Mouse (Mus musculus) kidney, embryonic 15.5 days (tissue): ENCODE results near the gene Col27a1. TPM values are rescaled to one million over a fixed set of nuclear protein-coding genes. Genes with fewer than 3 reads are reported as not detected.

ENCODE experiments used
- ATAC-seq: fragments of 200-750 bp; cut with Nextera tagmentation; replicated peaks from 2 replicates; pipeline ENCODE4 v1.8.0; 2017; ENCODE audit warnings: moderate TSS enrichment; ENCODE audit not compliant: low FRiP score
- H3K27ac ChIP-seq: fragments of 300-500 bp; sonication (generic); 2 replicates; pipeline ENCODE4 v1.5.1; 2015; ENCODE audit warnings: mild to moderate bottlenecking, inconsistent platforms
- H3K27me3 ChIP-seq: fragments of 300-500 bp; sonication (generic); 2 replicates; pipeline ENCODE4 v1.6.1; 2015; ENCODE audit warnings: inconsistent platforms
- H3K36me3 ChIP-seq: fragments of 300-500 bp; sonication (generic); 2 replicates; pipeline ENCODE4 v1.6.1; 2015; ENCODE audit warnings: inconsistent platforms
- H3K4me1 ChIP-seq: fragments of 300-500 bp; sonication (generic); 2 replicates; pipeline ENCODE4 v1.6.1; 2015; ENCODE audit warnings: inconsistent platforms
- H3K4me2 ChIP-seq: fragments of 300-500 bp; sonication (generic); 2 replicates; pipeline ENCODE4 v1.6.1; 2015; ENCODE audit warnings: moderate library complexity, mild to moderate bottlenecking, inconsistent platforms
- H3K4me3 ChIP-seq: fragments of 300-500 bp; sonication (generic); replicated peaks from 2 replicates; pipeline ENCODE4 v1.5.1; 2015; ENCODE audit warnings: mild to moderate bottlenecking, inconsistent platforms
- H3K9ac ChIP-seq: fragments of 300-500 bp; sonication (generic); 2 replicates; pipeline ENCODE4 v1.6.1; 2015; ENCODE audit warnings: mild to moderate bottlenecking, inconsistent platforms
- H3K9me3 ChIP-seq: fragments of 300-500 bp; sonication (generic); replicated peaks from 2 replicates; pipeline ENCODE4 v1.6.1; 2016; ENCODE audit warnings: inconsistent platforms
- WGBS: fragments of 180-500 bp; shearing (Covaris S2); methylation state at CpG from one replicate; pipeline ENCODE4 v1.1.7; 2015; ENCODE audit warnings: mixed read lengths; 5-methylcytosine and 5-hydroxymethylcytosine counted together
- polyA plus RNA-seq: library from polyadenylated mRNA; unstranded; fragments of >200 nt; fragmentation: Nextera tagmentation; extraction: Ambion mirVana; gene quantifications from 2 replicates; pipeline ENCODE4 v1.2.1, GENCODE M21; 2015

Gene Col27a1
- polyA plus RNA-seq, 1 experiment from 2014 or later = 9.4 TPM

GRCm38 (mm10) chr4:63241031-63241430, 27.2 kb downstream of the Col27a1 start:
- Histone ChIP-seq H3K9ac (no peak overlapping the region), H3K4me2 (no peak overlapping the region), H3K36me3 (peaks cover 28% of the 10 kb centered on the region), H3K4me3 (no peak overlapping the region), H3K27ac (no peak overlapping the region), H3K27me3 (no peaks in the 10 kb centered on the region), H3K4me1 (peaks cover 25% of the 10 kb centered on the region), H3K9me3 (no peaks in the 10 kb centered on the region)
- WGBS = 82% methylated on average over 3 of the region's 3 CpGs
- no peak for ATAC-seq

GRCm38 (mm10) chr4:63247991-63248390, 34.2 kb downstream of the Col27a1 start:
- Histone ChIP-seq H3K4me2 (no peak overlapping the region), H3K27me3 (no peaks in the 10 kb centered on the region), H3K36me3 (peaks cover 23% of the 10 kb centered on the region), H3K4me3 (no peak overlapping the region), H3K27ac (no peak overlapping the region), H3K9ac (no peak overlapping the region), H3K4me1 (peaks cover 4% of the 10 kb centered on the region; the same call in 1 of the 2 replicates), H3K9me3 (no peaks in the 10 kb centered on the region)
- no peak; the same call in 1 of the 2 replicates for ATAC-seq

- Histone ChIP-seq H3K9me3 (no peaks in the 10 kb centered on the region), H3K27me3 (no peaks in the 10 kb centered on the region), H3K36me3 (peaks cover 21% of the 10 kb centered on the region), H3K27ac (no peak overlapping the region), H3K4me1 (peaks cover 4% of the 10 kb centered on the region; the same call in 1 of the 2 replicates), H3K4me2 (no peak overlapping the region), H3K9ac (no peak overlapping the region), H3K4me3 (no peak overlapping the region)
- 69% methylated on average over 6 of the region's 6 CpGs for WGBS
- no peak for ATAC-seq
These were observed 35.1 kb downstream of the Col27a1 start for GRCm38 (mm10) chr4:63248951-63249350.

GRCm38 (mm10) chr4:63251760-63252159, 38.0 kb downstream of the Col27a1 start:
- Histone ChIP-seq H3K27me3 (no peaks in the 10 kb centered on the region), H3K4me1 (peaks cover 4% of the 10 kb centered on the region; the same call in 1 of the 2 replicates), H3K4me2 (no peak overlapping the region), H3K36me3 (peaks cover 15% of the 10 kb centered on the region), H3K27ac (no peak overlapping the region), H3K9ac (no peak overlapping the region), H3K9me3 (no peaks in the 10 kb centered on the region), H3K4me3 (no peak overlapping the region)
- ATAC-seq = no peak
- 85% methylated on average over 11 of the region's 11 CpGs for WGBS

DNA sequence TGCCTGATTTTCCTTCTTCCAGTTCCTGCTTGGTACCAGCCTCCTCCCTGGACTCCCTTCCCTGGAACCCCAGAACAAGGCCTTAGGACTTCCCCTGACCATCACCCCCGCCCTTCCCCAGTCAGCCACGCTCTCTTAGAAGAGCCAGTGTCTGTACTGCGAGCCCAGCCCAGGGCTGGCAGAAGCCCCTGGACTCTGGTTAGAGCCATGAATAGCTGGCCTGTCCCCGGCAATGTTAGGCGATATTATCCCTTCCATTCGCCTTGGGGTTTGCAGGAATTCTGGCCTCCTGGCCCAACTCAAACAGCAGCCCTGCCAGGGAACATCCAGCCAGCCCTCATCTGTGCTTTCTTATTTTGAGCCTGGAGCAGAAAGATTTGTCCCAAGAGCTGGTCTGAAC, 39.9 kb downstream of the Col27a1 start:
- Histone ChIP-seq H3K4me2 (no peak overlapping the region), H3K27me3 (no peaks in the 10 kb centered on the region), H3K9ac (no peak overlapping the region), H3K4me3 (no peak overlapping the region), H3K36me3 (peaks cover 25% of the 10 kb centered on the region; the same call in 1 of the 2 replicates), H3K9me3 (no peaks in the 10 kb centered on the region), H3K4me1 (peaks cover 4% of the 10 kb centered on the region; the same call in 1 of the 2 replicates), H3K27ac (no peak overlapping the region)
- ATAC-seq = no peak
- WGBS = 91% methylated on average over 6 of the region's 6 CpGs

DNA sequence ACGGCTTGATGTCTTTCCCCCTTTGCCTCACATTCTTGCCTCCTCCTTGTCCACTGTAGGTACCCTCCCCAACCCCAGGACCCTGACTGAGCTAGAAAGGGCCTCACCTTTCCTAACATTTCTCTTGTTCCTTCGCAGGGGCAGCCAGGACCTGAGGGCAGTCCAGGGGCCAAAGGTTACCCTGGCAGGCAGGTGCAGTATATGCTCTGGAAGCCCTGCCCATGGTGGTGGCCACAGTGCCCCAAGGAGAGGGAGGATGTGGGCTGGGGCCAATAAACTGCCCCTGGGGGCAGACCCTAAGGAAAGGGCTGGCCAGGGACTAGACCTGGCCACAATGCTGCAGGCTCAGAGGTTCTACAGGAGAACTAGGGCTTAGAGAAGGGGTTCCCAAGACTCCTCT, 40.3 kb downstream of the Col27a1 start:
- Histone ChIP-seq H3K27me3 (no peaks in the 10 kb centered on the region), H3K9ac (no peak overlapping the region), H3K27ac (no peak overlapping the region), H3K4me3 (no peak overlapping the region), H3K36me3 (peaks cover 25% of the 10 kb centered on the region; the same call in 1 of the 2 replicates), H3K4me2 (no peak overlapping the region), H3K9me3 (no peaks in the 10 kb centered on the region), H3K4me1 (peaks cover 4% of the 10 kb centered on the region; the same call in 1 of the 2 replicates)
- 78% methylated on average over 2 of the region's 2 CpGs for WGBS
- no peak for ATAC-seq

DNA sequence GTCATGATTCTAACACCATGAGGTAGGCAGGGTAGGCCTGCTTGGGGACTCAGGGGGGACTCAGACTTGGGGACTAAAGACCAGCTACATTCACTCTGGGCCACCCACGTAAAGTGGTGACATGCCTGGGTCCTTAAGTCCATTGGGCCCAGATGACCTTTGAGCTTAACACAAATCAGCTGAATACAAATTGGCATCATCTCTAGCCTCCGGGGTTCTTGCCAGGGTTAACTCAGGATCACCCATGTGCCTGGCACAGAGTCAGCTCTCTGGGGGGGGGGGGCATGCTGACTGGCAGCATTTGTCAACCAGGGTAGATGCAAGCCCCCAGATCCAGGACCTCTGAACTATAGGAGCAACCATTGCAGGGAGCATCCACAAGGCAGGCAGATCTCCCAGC, 42.6 kb downstream of the Col27a1 start:
- no peak overlapping the region for H3K4me3 ChIP-seq
- H3K4me2 ChIP-seq = no peak overlapping the region
- no peak overlapping the region for H3K9ac ChIP-seq
- ATAC-seq = no peak; the same call in 1 of the 2 replicates
- no peaks in the 10 kb centered on the region for H3K27me3 ChIP-seq
- H3K9me3 ChIP-seq = no peaks in the 10 kb centered on the region
- no peak overlapping the region for H3K27ac ChIP-seq
- 81% methylated on average over 2 of the region's 2 CpGs for WGBS
- peaks cover 25% of the 10 kb centered on the region; the same call in 1 of the 2 replicates for H3K36me3 ChIP-seq
- H3K4me1 ChIP-seq = peaks cover 3% of the 10 kb centered on the region; the same call in 1 of the 2 replicates

- H3K27me3 ChIP-seq = no peaks in the 10 kb centered on the region
- whole genome bisulfite sequencing = 34% methylated on average over 7 of the region's 7 CpGs
- H3K4me3 ChIP-seq = no peak overlapping the region
These were observed 43.5 kb downstream of the Col27a1 start for GRCm38 (mm10) chr4:63257346-63257745.

GRCm38 (mm10) chr4:63258096-63258495, 44.3 kb downstream of the Col27a1 start:
- H3K27me3 ChIP-seq = no peaks in the 10 kb centered on the region

More at GRCm38 (mm10) chr4:63257346-63257745, 43.5 kb downstream of the Col27a1 start:
- peaks cover 25% of the 10 kb centered on the region; the same call in 1 of the 2 replicates for H3K36me3 ChIP-seq
- H3K9ac ChIP-seq = no peak overlapping the region
- no peak overlapping the region for H3K4me2 ChIP-seq
- peaks cover 11% of the 10 kb centered on the region for H3K4me1 ChIP-seq
- ATAC-seq = peak; percentile 24; the same call in 1 of the 2 replicates
- H3K9me3 ChIP-seq = no peaks in the 10 kb centered on the region
- H3K27ac ChIP-seq = no peak overlapping the region

GRCm38 (mm10) chr4:63259066-63259465, 45.3 kb downstream of the Col27a1 start:
- no peak overlapping the region for H3K9ac ChIP-seq
- H3K4me1 ChIP-seq = peaks cover 22% of the 10 kb centered on the region
- no peak overlapping the region for H3K27ac ChIP-seq
- H3K36me3 ChIP-seq = peaks cover 24% of the 10 kb centered on the region; the same call in 1 of the 2 replicates
- H3K9me3 ChIP-seq = no peaks in the 10 kb centered on the region
- 88% methylated on average over 6 of the region's 6 CpGs for WGBS
- H3K27me3 ChIP-seq = no peaks in the 10 kb centered on the region
- no peak overlapping the region for H3K4me3 ChIP-seq
- no peak for ATAC-seq
- no peak overlapping the region for H3K4me2 ChIP-seq

More at GRCm38 (mm10) chr4:63258096-63258495, 44.3 kb downstream of the Col27a1 start:
- no peak overlapping the region for H3K27ac ChIP-seq
- 89% methylated on average over 14 of the region's 14 CpGs for WGBS
- peaks cover 25% of the 10 kb centered on the region; the same call in 1 of the 2 replicates for H3K36me3 ChIP-seq
- no peaks in the 10 kb centered on the region for H3K9me3 ChIP-seq
- H3K4me2 ChIP-seq = no peak overlapping the region
- H3K4me1 ChIP-seq = peaks cover 17% of the 10 kb centered on the region
- H3K9ac ChIP-seq = no peak overlapping the region
- H3K4me3 ChIP-seq = no peak overlapping the region
- ATAC-seq = no peak

- H3K27ac ChIP-seq = no peak overlapping the region
- H3K4me2 ChIP-seq = no peak overlapping the region
- no peak for ATAC-seq
- H3K36me3 ChIP-seq = peaks cover 22% of the 10 kb centered on the region; the same call in 1 of the 2 replicates
- no peaks in the 10 kb centered on the region for H3K9me3 ChIP-seq
- no peak overlapping the region for H3K4me3 ChIP-seq
- WGBS = 83% methylated on average over 10 of the region's 10 CpGs
- peaks cover 22% of the 10 kb centered on the region for H3K4me1 ChIP-seq
- H3K27me3 ChIP-seq = no peaks in the 10 kb centered on the region
- no peak overlapping the region for H3K9ac ChIP-seq
These were observed 46.7 kb downstream of the Col27a1 start for GRCm38 (mm10) chr4:63260506-63260905.

DNA sequence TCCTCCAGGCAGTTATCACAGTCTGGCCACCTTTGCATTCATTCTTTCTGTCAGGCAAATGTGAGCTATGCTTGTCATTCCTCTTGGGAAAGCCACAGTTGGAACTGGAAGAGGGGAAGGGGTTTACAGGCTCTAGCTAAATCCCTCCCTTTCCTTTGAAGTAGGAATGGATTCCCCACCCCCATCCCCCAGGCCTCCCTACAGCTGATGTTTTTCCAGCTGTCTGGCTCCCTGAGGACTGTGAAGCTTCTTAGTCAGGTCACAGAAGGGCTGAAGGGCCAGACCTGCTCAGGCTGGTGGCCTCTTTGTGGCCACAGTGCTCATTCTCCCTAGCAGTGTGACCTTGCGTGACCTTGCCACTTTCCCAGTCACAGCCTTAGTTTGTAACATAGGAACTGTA, 49.1 kb downstream of the Col27a1 start:
- peak; percentile 57 for ATAC-seq
- Histone ChIP-seq H3K4me2 (no peak overlapping the region), H3K4me3 (no peak overlapping the region), H3K27me3 (no peaks in the 10 kb centered on the region), H3K9me3 (no peaks in the 10 kb centered on the region), H3K4me1 (peaks cover 22% of the 10 kb centered on the region), H3K27ac (peak overlapping the region; percentile 38), H3K36me3 (peaks cover 19% of the 10 kb centered on the region; the same call in 1 of the 2 replicates), H3K9ac (no peak overlapping the region)
- 58% methylated on average over 1 of the region's 1 CpGs for WGBS

GRCm38 (mm10) chr4:63266276-63266675, 52.5 kb downstream of the Col27a1 start:
- peaks cover 19% of the 10 kb centered on the region for H3K4me1 ChIP-seq
- no peak overlapping the region for H3K27ac ChIP-seq
- no peak for ATAC-seq
- H3K9ac ChIP-seq = no peak overlapping the region
- peaks cover 18% of the 10 kb centered on the region; the same call in 1 of the 2 replicates for H3K36me3 ChIP-seq
- no peaks in the 10 kb centered on the region for H3K9me3 ChIP-seq
- H3K4me3 ChIP-seq = no peak overlapping the region
- H3K4me2 ChIP-seq = no peak overlapping the region
- 84% methylated on average over 6 of the region's 6 CpGs for WGBS
- no peaks in the 10 kb centered on the region for H3K27me3 ChIP-seq
